Mouse (Mus musculus) heart, embryonic 16.5 days (tissue): ENCODE results near the gene Gm26661. TPM values are rescaled to one million over a fixed set of nuclear protein-coding genes. Genes with fewer than 3 reads are reported as not detected.

Experiments used
- ATAC-seq: fragments of 200-750 bp; cut with Nextera tagmentation; replicated peaks from 2 replicates; pipeline ENCODE4 v1.8.0; 2017; ENCODE audit warnings: moderate number of reproducible peaks; ENCODE audit not compliant: insufficient read depth, low FRiP score; ENCODE audit errors: extremely low read depth
- H3K27ac ChIP-seq: fragments of 300-500 bp; sonication (generic); 2 replicates; pipeline ENCODE4 v1.5.1; 2014; ENCODE audit warnings: mild to moderate bottlenecking, low read length, control low read depth, moderate library complexity
- H3K27me3 ChIP-seq: fragments of 300-500 bp; sonication (generic); 2 replicates; pipeline ENCODE4 v1.6.1; 2014; ENCODE audit warnings: low read length, mixed read lengths; ENCODE audit not compliant: control insufficient read depth, insufficient read depth
- H3K36me3 ChIP-seq: fragments of 300-500 bp; sonication (generic); 2 replicates; pipeline ENCODE4 v1.6.1; 2014; ENCODE audit not compliant: control insufficient read depth, insufficient read depth
- H3K4me1 ChIP-seq: fragments of 300-500 bp; sonication (generic); 2 replicates; pipeline ENCODE4 v1.6.1; 2014; ENCODE audit warnings: low read length, mixed read lengths; ENCODE audit not compliant: control insufficient read depth, insufficient read depth
- H3K4me2 ChIP-seq: fragments of 300-500 bp; sonication (generic); 2 replicates; pipeline ENCODE4 v1.6.1; 2014; ENCODE audit warnings: low read depth, mild to moderate bottlenecking, control low read depth, low read length
- H3K4me3 ChIP-seq: fragments of 300-500 bp; sonication (generic); 2 replicates; pipeline ENCODE4 v1.5.1; 2014; ENCODE audit warnings: mild to moderate bottlenecking, control low read depth, low read length
- H3K9ac ChIP-seq: fragments of 300-500 bp; sonication (generic); 2 replicates; pipeline ENCODE4 v1.6.1; 2014; ENCODE audit warnings: low read length, control low read depth
- H3K9me3 ChIP-seq: fragments of 300-500 bp; sonication (generic); replicated peaks from 2 replicates; pipeline ENCODE4 v1.6.1; 2016; ENCODE audit warnings: low read length; ENCODE audit not compliant: control insufficient read depth
- WGBS: fragments of 180-500 bp; shearing (Covaris S2); extraction: QIAGEN DNeasy Blood & Tissue Kit; methylation state at CpG from one replicate; pipeline ENCODE4 v1.1.7; 2014; 5-methylcytosine and 5-hydroxymethylcytosine counted together
- polyA plus RNA-seq: library from polyadenylated mRNA; unstranded; fragments of >200 nt; fragmentation: Nextera tagmentation; extraction: Ambion mirVana; gene quantifications from 2 replicates; pipeline ENCODE4 v1.2.1, GENCODE M21; 2015

The Gm26661 gene
- polyA plus RNA-seq, 1 experiment from 2014 or later: not detected

DNA sequence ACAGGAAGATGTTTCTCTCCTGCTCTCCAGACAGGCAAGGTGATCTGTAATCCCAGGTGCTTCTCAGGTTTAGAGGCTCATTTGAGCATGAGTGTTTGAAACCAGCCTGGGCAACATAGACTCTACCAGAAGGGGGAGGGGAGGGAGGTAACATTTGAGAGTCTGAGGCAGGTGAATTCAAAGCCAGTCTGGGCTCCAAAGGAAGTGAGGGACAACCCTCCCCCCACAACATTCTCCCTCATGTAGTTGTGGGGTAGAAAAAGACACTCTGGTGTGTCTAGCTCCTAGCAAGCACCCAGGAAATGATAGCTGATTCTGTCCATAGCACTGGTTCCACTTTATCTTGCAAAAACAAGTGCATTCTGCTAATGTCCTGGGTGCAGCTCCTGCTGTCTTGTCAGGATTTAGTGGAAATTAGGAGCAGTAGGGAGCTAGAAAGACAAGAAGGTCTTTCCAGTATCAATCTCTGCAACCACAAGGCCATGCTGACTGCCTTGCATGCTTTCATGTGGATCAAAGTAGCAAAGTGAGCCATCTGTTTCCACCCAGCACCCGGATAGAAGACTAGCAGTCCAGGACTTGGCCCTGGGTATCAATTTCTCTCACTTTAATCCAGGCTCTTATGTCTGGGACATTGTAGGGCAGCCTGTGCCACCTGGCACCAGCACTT is 40.5 kb downstream of the Gm26661 start:
- 61% methylated on average over 1 of the region's 1 CpGs for WGBS
- Histone ChIP-seq H3K4me1 (peaks cover 3% of the 10 kb centered on the region; the same call in 1 of the 2 replicates), H3K9me3 (0 out of 2 replicates have a peak, but pooled peaks cover 3% of the 10 kb centered on the region), H3K4me3 (no peak overlapping the region), H3K27ac (no peak overlapping the region), H3K4me2 (no peak overlapping the region), H3K27me3 (no peaks in the 10 kb centered on the region), H3K9ac (no peak overlapping the region), H3K36me3 (no peaks in the 10 kb centered on the region)
- no peak for ATAC-seq

DNA sequence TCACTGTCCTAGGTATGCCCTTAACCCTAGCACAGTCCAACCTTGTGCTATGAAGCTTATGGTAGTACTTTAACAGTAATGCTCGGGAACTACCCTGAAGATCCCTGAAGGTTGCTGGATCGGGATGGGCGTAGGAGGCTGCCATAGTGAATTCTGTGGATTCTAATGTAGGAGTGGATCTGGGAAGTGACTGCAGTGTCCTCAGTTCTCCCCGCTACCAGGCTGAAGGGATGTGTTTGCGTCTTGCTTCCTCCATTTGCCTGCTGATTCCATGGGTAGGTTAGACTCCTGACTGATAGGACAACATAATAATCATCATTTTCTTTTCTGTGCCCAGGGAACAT is 41.0 kb downstream of the Gm26661 start:
- ATAC-seq: no peak
- H3K36me3 ChIP-seq: no peaks in the 10 kb centered on the region
- H3K4me3 ChIP-seq: no peak overlapping the region
- no peak overlapping the region for H3K4me2 ChIP-seq
- H3K9me3 ChIP-seq: 0 out of 2 replicates have a peak, but pooled peaks cover 3% of the 10 kb centered on the region
- H3K27ac ChIP-seq: no peak overlapping the region
- 90% methylated on average over 5 of the region's 5 CpGs for WGBS
- H3K9ac ChIP-seq: no peak overlapping the region
- H3K4me1 ChIP-seq: peaks cover 3% of the 10 kb centered on the region; the same call in 1 of the 2 replicates
- no peaks in the 10 kb centered on the region for H3K27me3 ChIP-seq

DNA sequence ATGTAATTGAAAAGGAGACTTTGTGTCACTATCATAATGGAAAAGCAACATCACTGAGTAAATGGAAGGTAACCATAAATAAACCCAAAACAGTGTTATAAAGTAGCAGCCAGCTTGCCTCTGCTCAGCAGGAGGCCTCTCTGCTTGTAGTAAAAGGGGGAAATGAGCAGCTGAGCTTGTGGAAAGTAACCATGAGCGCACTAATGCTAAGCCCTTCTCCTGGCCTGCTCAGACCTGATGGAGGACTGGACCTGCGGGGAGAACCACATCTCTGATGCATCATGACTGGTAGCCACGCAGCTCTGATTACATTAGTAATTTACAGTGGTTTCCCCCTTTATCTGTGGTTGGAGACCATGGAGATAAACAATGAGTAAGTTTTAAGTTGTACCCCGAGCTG is 42.1 kb downstream of the Gm26661 start:
- peaks cover 3% of the 10 kb centered on the region; the same call in 1 of the 2 replicates for H3K4me1 ChIP-seq
- H3K4me2 ChIP-seq: no peak overlapping the region
- ATAC-seq: no peak
- H3K9ac ChIP-seq: no peak overlapping the region
- H3K36me3 ChIP-seq: no peaks in the 10 kb centered on the region
- no peaks in the 10 kb centered on the region for H3K27me3 ChIP-seq
- no peak overlapping the region for H3K4me3 ChIP-seq
- H3K27ac ChIP-seq: no peak overlapping the region
- WGBS: 79% methylated on average over 4 of the region's 4 CpGs
- 0 out of 2 replicates have a peak, but pooled peaks cover 3% of the 10 kb centered on the region for H3K9me3 ChIP-seq

DNA sequence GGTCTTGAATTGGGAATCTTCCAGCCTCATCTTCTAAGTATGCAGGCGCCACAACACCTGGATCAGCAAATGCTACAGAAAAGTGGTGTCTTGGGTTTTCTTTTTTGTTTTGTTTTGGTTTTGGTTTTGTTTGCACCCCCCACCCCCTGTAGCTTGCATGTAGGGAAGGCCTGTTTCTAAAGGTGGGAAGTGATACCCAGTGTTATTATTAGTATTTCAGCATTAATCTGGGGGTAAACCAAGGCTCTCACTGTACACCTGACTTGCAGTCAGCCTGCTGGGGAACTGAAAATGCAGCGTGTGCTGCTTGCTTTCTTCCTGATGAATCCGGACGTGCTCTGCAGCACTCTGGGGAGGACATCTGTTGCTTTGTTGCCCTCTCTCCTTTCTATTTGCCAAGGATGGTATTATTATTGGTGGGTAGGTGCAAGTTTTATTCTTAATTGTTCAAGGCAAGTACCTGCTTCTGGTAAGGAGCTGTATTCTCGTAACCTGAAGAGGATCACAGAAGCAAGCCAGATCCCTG is 47.2 kb downstream of the Gm26661 start:
- Histone ChIP-seq H3K4me3 (no peak overlapping the region), H3K4me2 (no peak overlapping the region), H3K9me3 (no peaks in the 10 kb centered on the region), H3K4me1 (peaks cover 7% of the 10 kb centered on the region; the same call in 1 of the 2 replicates), H3K36me3 (no peaks in the 10 kb centered on the region), H3K9ac (no peak overlapping the region), H3K27ac (no peak overlapping the region), H3K27me3 (no peaks in the 10 kb centered on the region)
- no peak for ATAC-seq
- WGBS: 79% methylated on average over 5 of the region's 5 CpGs

DNA sequence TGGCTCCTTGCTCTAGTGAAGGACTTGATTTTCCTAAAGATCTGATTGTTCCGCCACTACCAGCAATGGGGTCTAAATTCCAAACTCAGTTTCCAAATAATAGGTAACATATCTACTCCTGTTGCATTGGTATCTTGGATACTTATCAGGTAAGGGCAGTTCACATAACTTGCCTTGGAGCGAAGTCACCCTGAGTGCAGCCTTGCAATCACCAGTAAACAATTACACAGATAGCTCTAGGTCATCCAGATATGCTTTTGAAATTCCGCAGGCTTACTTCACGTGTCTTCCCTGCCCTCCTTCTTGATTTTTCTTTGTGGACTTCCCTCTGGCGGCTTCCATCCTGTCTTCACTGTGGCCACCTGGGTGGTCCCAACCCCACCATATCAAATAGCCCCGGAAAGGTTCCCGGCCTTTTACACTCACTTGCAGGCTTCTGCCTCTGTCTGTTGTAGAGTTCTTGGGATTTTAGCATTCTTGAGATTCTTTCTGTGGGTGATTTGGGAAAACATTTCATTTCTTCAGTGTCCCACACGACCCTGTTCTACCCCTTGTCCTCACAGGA is 48.6 kb downstream of the Gm26661 start:
- ATAC-seq: no peak

More for the DNA sequence above, 48.6 kb downstream of the Gm26661 start:
- Histone ChIP-seq H3K9ac (no peak overlapping the region), H3K4me3 (no peak overlapping the region), H3K36me3 (no peaks in the 10 kb centered on the region), H3K27ac (no peak overlapping the region), H3K4me1 (peaks cover 7% of the 10 kb centered on the region; the same call in 1 of the 2 replicates), H3K4me2 (no peak overlapping the region), H3K9me3 (no peaks in the 10 kb centered on the region), H3K27me3 (no peaks in the 10 kb centered on the region)
- WGBS: 56% methylated on average over 8 of the region's 8 CpGs

Other genes starting within 250 kb of the Gm26661 start
- gene Gm3558, start 223.0 kb upstream of the Gm26661 start, polyA plus RNA-seq: 0.17 and 0.33 TPM in 2 replicates
- not detected in 2 replicates for gene Gm10338, start 196.0 kb upstream of the Gm26661 start, polyA plus RNA-seq
- not detected in 2 replicates for gene Gm10128, start 147.6 kb upstream of the Gm26661 start, polyA plus RNA-seq
- gene Flnb, start 26.4 kb downstream of the Gm26661 start, polyA plus RNA-seq: 9.2 and 14.4 TPM in 2 replicates
- not detected in 2 replicates for gene Gm45521, start 165.7 kb downstream of the Gm26661 start, polyA plus RNA-seq
- gene Dnase1l3, start 203.0 kb downstream of the Gm26661 start, polyA plus RNA-seq: 0.62 and 1.1 TPM in 2 replicates
- gene Abhd6, start 211.3 kb downstream of the Gm26661 start, polyA plus RNA-seq: 11.6 and 13.1 TPM in 2 replicates